Mouse (Mus musculus): Measurements from ENCODE around the gene Stx11. TPM values are rescaled to one million over a fixed set of nuclear protein-coding genes. Genes with fewer than 3 reads are reported as not detected.

Stx11 gene
- polyA plus RNA-seq, 1 experiment: not detected

DNA sequence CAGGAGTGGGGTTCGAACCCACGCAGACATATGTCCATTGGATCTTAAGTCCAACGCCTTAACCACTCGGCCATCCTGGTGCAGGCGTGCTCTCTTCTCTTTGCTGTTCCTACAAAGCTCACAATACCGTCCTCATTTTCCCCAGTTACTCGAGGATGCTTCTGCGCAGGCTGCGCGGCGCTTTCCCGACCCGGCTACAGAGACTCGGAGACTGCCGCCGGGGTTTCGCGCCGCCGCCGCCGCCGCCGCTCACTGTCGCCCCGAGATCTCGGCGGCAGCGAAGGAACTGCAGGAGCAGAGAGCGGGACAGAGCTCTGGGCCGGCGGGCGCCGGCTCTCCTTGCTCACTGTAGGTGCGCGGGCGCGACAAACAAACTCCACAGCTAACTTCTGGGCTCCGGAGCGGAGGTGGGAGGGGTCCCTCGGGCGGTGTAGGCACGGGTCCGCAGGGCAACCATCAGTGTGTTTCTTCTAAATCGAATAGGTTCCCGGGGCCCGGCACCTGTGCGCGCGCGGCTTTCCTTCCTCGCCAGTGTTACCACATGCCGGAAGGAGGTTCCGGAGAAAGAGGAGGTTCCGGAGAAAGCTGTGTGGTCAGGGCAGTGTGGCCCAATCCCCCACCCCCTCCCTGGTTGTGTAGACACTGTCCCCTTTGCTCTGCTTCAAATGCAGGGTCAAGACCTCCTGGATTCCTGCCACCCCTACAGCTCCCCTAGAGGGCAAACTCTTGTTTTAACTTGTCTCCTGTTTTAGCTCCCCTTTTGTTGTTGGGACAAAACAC lies 41.3 kb downstream of the Stx11 start:
- under 1% methylated on average over 55 of the region's 55 CpGs for WGBS
- Histone ChIP-seq H3K27ac (ENCODE audit: insufficient read depth, low read depth, low read length) (peak overlapping the region; percentile 27), H3K4me3 (ENCODE audit: insufficient read depth, low read depth, low read length) (peak overlapping the region; percentile 94), H3K4me1 (ENCODE audit: control insufficient read depth, insufficient read depth, low read length) (peaks cover 6% of the 10 kb centered on the region; the same call in 1 of the 2 replicates)
- no peak for TF ChIP-seq POLR2A (IDR thresholded peaks at IDR 0.05; ENCODE audit: insufficient read depth, low read depth, low read length)
- TF ChIP-seq CTCF (IDR thresholded peaks at IDR 0.05; ENCODE audit: insufficient read depth, low read depth, low read length): peak; percentile 46; the same call in 1 of the 2 replicates

- Histone ChIP-seq H3K4me1 (ENCODE audit: control insufficient read depth, insufficient read depth, low read length) (peaks cover 6% of the 10 kb centered on the region; the same call in 1 of the 2 replicates), H3K27ac (ENCODE audit: insufficient read depth, low read depth, low read length) (peak overlapping the region; percentile 27; the same call in 1 of the 2 replicates), H3K4me3 (ENCODE audit: insufficient read depth, low read depth, low read length) (peak overlapping the region; percentile 94)
- TF ChIP-seq CTCF (IDR thresholded peaks at IDR 0.05; ENCODE audit: insufficient read depth, low read depth, low read length) (no peak), POLR2A (IDR thresholded peaks at IDR 0.05; ENCODE audit: insufficient read depth, low read depth, low read length) (no peak)
- 2% methylated on average over 13 of the region's 13 CpGs for WGBS
Measured at GRCm38 (mm10) chr10:12922077-12922573, 42.0 kb downstream of the Stx11 start.

DNA sequence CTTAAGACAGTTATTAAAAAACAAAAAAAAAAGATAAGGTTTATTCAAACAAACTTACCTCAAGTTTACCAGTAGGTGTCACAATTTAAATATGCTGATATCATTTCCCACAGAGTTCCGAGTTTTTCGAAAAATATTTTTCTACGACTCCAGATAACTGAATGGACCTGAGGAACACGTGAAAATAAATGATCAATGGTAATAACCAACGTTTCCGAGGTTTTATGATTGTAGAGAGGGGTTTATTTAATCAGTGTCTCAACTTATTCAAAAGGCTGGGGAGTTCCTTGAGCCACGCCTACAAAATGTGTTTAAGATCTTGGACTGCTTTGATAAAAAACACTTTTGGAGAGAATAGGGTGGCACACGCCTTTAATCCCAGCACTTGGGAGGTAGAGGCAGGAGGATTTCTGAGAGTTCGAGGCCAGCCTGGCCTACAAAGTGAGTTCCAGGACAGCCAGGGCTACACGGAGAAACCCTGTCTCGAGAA lies 42.5 kb downstream of the Stx11 start:
- 39% methylated on average over 11 of the region's 11 CpGs for WGBS
- no peak overlapping the region for H3K4me3 ChIP-seq (ENCODE audit: insufficient read depth, low read depth, low read length)

DNA sequence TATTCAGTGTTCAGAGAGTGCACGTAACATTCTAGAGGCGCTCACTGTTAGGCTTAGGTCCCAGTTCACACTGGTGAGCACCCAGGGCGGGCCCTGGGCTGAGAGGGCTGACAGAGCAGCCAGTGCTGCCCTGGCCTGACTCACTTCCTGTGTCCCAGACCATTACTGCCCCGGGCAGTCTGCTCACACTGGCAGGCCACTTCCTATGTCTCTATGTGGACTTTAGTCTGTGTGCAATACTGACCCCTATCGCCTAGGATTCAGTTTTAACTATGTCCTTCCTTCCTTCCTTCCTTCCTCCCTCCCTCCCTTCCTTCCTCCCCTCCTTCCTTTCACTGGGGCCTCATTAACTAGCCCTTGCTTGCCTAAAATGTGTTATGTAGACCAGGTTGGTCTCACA lies 44.8 kb downstream of the Stx11 start:
- H3K4me1 ChIP-seq (ENCODE audit: control insufficient read depth, insufficient read depth, low read length): peaks cover 6% of the 10 kb centered on the region; the same call in 1 of the 2 replicates
- no peak for TF ChIP-seq CTCF (IDR thresholded peaks at IDR 0.05; ENCODE audit: insufficient read depth, low read depth, low read length)
- no peak for TF ChIP-seq POLR2A (IDR thresholded peaks at IDR 0.05; ENCODE audit: insufficient read depth, low read depth, low read length)
- no peak overlapping the region for H3K27ac ChIP-seq (ENCODE audit: insufficient read depth, low read depth, low read length)
- H3K4me3 ChIP-seq (ENCODE audit: insufficient read depth, low read depth, low read length): no peak overlapping the region
- WGBS: 62% methylated on average over 5 of the region's 5 CpGs

More for the DNA sequence above, 42.5 kb downstream of the Stx11 start:
- H3K4me1 ChIP-seq (ENCODE audit: control insufficient read depth, insufficient read depth, low read length): peaks cover 6% of the 10 kb centered on the region; the same call in 1 of the 2 replicates
- TF ChIP-seq POLR2A (IDR thresholded peaks at IDR 0.05; ENCODE audit: insufficient read depth, low read depth, low read length): no peak
- TF ChIP-seq CTCF (IDR thresholded peaks at IDR 0.05; ENCODE audit: insufficient read depth, low read depth, low read length): no peak
- H3K27ac ChIP-seq (ENCODE audit: insufficient read depth, low read depth, low read length): no peak overlapping the region

DNA sequence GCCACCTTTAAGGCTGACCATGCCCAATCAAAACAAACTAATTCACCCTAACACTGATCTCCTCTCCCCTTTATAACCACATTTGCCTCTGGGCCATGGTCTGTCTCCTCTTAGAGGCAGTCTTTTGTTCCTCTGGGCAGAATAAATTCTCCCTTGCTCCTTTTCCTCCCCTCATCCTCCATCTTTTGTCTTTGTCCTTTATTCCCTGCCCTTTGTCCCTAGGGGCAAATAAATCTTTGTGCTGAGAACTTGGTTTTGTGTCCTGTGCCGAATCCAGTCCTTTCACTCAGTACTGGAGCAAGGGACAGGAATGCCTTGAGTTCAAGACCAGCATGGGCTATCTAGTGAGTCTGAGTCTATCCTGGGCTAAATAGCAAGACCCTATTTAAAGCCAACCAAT lies 46.5 kb downstream of the Stx11 start:
- TF ChIP-seq POLR2A (IDR thresholded peaks at IDR 0.05; ENCODE audit: insufficient read depth, low read depth, low read length) (no peak), CTCF (IDR thresholded peaks at IDR 0.05; ENCODE audit: insufficient read depth, low read depth, low read length) (no peak)
- Histone ChIP-seq H3K4me1 (ENCODE audit: control insufficient read depth, insufficient read depth, low read length) (no peaks in the 10 kb centered on the region), H3K27ac (ENCODE audit: insufficient read depth, low read depth, low read length) (no peak overlapping the region), H3K4me3 (ENCODE audit: insufficient read depth, low read depth, low read length) (no peak overlapping the region)
- WGBS: 63% methylated on average over 1 of the region's 1 CpGs

DNA sequence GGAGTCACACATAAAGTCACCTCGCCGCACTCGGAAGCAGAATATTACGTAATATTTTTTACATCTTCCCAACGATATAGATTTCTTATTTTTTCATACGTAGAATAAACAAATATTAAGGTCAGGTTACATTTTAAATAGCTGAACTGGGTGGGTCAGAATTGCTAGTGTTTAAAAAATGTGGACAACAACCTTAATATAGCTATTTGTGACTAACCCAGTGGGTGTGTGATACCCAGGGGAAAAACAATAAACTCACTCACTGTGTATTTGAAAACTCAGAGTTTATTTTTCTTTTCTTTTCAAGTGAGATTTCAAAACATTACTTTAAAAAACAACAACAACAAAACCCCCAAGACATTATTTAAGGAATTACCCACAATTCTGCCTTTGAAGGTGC lies 47.7 kb downstream of the Stx11 start:
- WGBS: 77% methylated on average over 6 of the region's 6 CpGs
- H3K4me3 ChIP-seq (ENCODE audit: insufficient read depth, low read depth, low read length): no peak overlapping the region
- TF ChIP-seq CTCF (IDR thresholded peaks at IDR 0.05; ENCODE audit: insufficient read depth, low read depth, low read length) (no peak), POLR2A (IDR thresholded peaks at IDR 0.05; ENCODE audit: insufficient read depth, low read depth, low read length) (no peak)
- no peak overlapping the region for H3K27ac ChIP-seq (ENCODE audit: insufficient read depth, low read depth, low read length)
- peaks cover 7% of the 10 kb centered on the region for H3K4me1 ChIP-seq (ENCODE audit: control insufficient read depth, insufficient read depth, low read length)

DNA sequence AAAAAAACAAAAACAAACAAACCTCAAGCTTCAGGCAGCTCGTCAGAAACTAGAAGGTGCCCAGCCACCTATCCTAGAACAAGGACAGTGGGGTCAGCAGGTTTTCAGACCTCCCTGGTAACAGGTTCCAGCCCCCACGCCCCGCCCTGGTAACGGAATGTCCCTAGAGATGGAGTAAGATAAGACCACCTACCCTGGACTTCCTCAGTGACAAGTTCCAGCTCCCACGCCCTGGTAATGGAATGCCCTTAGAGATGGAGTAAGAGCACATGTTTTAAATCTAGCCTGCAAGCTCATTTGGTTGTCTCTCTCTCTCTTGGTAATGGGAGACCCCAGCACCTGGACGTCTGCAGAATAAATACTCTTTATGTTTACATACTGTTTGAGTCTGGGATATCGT lies 48.3 kb downstream of the Stx11 start:
- Histone ChIP-seq H3K4me3 (ENCODE audit: insufficient read depth, low read depth, low read length) (no peak overlapping the region), H3K4me1 (ENCODE audit: control insufficient read depth, insufficient read depth, low read length) (peaks cover 7% of the 10 kb centered on the region), H3K27ac (ENCODE audit: insufficient read depth, low read depth, low read length) (no peak overlapping the region)
- TF ChIP-seq POLR2A (IDR thresholded peaks at IDR 0.05; ENCODE audit: insufficient read depth, low read depth, low read length) (no peak), CTCF (IDR thresholded peaks at IDR 0.05; ENCODE audit: insufficient read depth, low read depth, low read length) (no peak)
- 84% methylated on average over 7 of the region's 7 CpGs for WGBS

GRCm38 (mm10) chr10:12914203-12914602 lies 49.9 kb downstream of the Stx11 start:
- H3K27ac ChIP-seq (ENCODE audit: insufficient read depth, low read depth, low read length): no peak overlapping the region
- TF ChIP-seq CTCF (IDR thresholded peaks at IDR 0.05; ENCODE audit: insufficient read depth, low read depth, low read length) (no peak), POLR2A (IDR thresholded peaks at IDR 0.05; ENCODE audit: insufficient read depth, low read depth, low read length) (no peak)
- H3K4me1 ChIP-seq (ENCODE audit: control insufficient read depth, insufficient read depth, low read length): peaks cover 7% of the 10 kb centered on the region
- no peak overlapping the region for H3K4me3 ChIP-seq (ENCODE audit: insufficient read depth, low read depth, low read length)
- WGBS: 100% methylated on average over 1 of the region's 1 CpGs

DNA sequence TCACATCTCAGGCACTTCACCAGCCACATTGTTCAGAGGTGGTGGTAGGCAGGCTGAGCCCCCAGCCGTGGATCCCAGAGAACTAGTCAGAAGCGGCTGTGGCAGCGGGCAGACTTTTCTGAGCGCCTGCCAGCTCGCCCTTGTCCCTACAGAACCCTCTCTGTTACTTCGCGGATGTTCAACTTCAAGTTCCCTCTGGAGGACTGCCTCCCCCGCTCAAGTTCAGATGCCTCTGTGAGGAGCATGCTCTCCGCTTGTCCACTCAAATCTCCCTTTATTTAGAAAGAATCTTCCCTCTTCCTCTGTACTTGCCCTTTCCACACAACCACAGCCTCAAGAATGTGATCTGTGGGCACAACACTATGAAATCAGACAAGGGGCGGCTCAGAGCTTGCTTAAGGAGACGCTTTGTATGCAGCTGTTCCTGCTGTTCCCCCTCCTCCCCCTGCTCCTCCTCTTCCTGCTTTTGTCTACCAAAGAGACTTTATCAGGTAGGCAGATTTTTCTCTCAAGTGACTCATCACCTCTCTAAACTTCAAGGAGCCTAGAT lies 52.0 kb downstream of the Stx11 start:
- H3K27ac ChIP-seq (ENCODE audit: insufficient read depth, low read depth, low read length): peak overlapping the region; percentile 34; the same call in 1 of the 2 replicates
- no peak for TF ChIP-seq CTCF (IDR thresholded peaks at IDR 0.05; ENCODE audit: insufficient read depth, low read depth, low read length)
- no peak for TF ChIP-seq POLR2A (IDR thresholded peaks at IDR 0.05; ENCODE audit: insufficient read depth, low read depth, low read length)
- 18% methylated on average over 11 of the region's 11 CpGs for WGBS
- peaks cover 7% of the 10 kb centered on the region for H3K4me1 ChIP-seq (ENCODE audit: control insufficient read depth, insufficient read depth, low read length)
- peak overlapping the region; percentile 26 for H3K4me3 ChIP-seq (ENCODE audit: insufficient read depth, low read depth, low read length)

Measured in olfactory bulb, adult 2 months (tissue).